Mouse (Mus musculus): ENCODE results near the gene Serpina1b.

DNA sequence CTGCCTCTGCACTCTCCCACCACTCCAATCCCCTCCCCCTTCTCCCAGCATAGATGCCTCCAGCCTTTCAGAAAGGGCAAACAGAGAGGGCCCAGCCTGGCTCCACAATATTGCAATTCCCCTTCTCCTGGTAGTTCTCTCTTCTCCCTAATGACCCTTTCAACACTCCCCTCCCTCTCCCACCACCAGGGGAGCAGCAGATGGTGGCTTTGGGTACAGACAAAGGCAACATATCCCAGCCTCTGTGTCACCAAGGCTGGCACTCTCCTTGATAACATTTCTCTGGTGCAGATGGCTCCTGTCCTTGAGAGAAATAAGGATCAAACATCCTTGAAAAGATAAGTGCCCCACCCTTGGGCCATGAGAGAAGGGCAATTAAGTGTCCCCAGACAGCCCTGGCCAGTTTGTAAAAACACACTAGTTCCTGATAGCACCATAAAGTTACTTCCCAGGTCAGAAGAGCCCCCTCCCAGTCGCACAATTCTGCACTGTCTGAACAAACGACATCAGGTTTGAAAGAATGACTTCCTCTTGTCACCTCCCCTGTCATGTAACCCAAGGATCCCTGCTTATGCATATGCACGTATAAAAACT lies 141.9 kb downstream of the Serpina1b start:
- TF ChIP-seq CTCF (IDR thresholded peaks at IDR 0.05; ENCODE audit: low read depth, low read length): no peak
- no peak for TF ChIP-seq POLR2A (IDR thresholded peaks at IDR 0.05; ENCODE audit: borderline replicate concordance, low read depth, low read length)

Measured in bone marrow macrophage, adult 2 months (primary cell).